Mouse (Mus musculus) ES-E14 (cell line): ENCODE results near the gene Cyp17a1. TPM values are rescaled to one million over a fixed set of nuclear protein-coding genes. Genes with fewer than 3 reads are reported as not detected.

Experiments used
- DNase-seq: peaks from one replicate; pipeline ENCODE4 v3.0.0-alpha.2; 2013; ENCODE audit warnings: low read depth, low spot score
- H3K27ac ChIP-seq: 2 replicates; pipeline ENCODE4 v1.5.1; 2012; ENCODE audit warnings: low read depth, mild to moderate bottlenecking, low read length, moderate library complexity, mixed read lengths; ENCODE audit not compliant: poor library complexity, insufficient read depth, severe bottlenecking
- H3K36me3 ChIP-seq: 2 replicates; pipeline ENCODE4 v1.6.1; 2012; ENCODE audit warnings: mild to moderate bottlenecking, low read length, moderate library complexity, mixed read lengths; ENCODE audit not compliant: control insufficient read depth, poor library complexity, insufficient read depth, severe bottlenecking
- H3K4me1 ChIP-seq, 2 experiments: fragments of 150-350 bp in 1 of 2; sonication (generic) in 1 of 2; 2 replicates each; pipeline ENCODE4 v1.6.1; 2012; ENCODE audit warnings: low read length in 2 of 2, mild to moderate bottlenecking in 1 of 2, mixed read lengths in 1 of 2; ENCODE audit not compliant: control insufficient read depth in 2 of 2, insufficient read depth in 2 of 2, poor library complexity in 1 of 2
- H3K4me3 ChIP-seq, 2 experiments: fragments of 150-350 bp in 1 of 2; sonication (generic) in 1 of 2; 2 replicates each; pipeline ENCODE4 v1.5.1; 2012; ENCODE audit warnings: low read length in 2 of 2, low read depth in 1 of 2, mild to moderate bottlenecking in 1 of 2, mixed read lengths in 1 of 2; ENCODE audit not compliant: insufficient read depth in 1 of 2, poor library complexity in 1 of 2, severe bottlenecking in 1 of 2
- H3K9ac ChIP-seq: 2 replicates; pipeline ENCODE4 v1.6.1; 2012; ENCODE audit warnings: low read depth, mild to moderate bottlenecking, low read length, mixed read lengths; ENCODE audit not compliant: poor library complexity, insufficient read depth, severe bottlenecking
- H3K9me3 ChIP-seq: fragments of 150-350 bp; sonication (generic); 2 replicates; pipeline ENCODE4 v1.6.1; 2012; ENCODE audit warnings: low read depth, mild to moderate bottlenecking, low read length; ENCODE audit not compliant: control insufficient read depth, insufficient read depth
- CHD2 ChIP-seq: IDR thresholded peaks from 2 replicates; pipeline ENCODE4 v1.6.1; 2014; ENCODE audit warnings: mild to moderate bottlenecking, low read depth, low read length, inconsistent platforms
- HCFC1 ChIP-seq: IDR thresholded peaks from 2 replicates; pipeline ENCODE4 v1.6.1; 2012; ENCODE audit warnings: low read length, inconsistent platforms, borderline replicate concordance; ENCODE audit not compliant: insufficient read depth
- MAFK ChIP-seq: IDR thresholded peaks from 2 replicates; pipeline ENCODE4 v1.6.1; 2014; ENCODE audit warnings: mild to moderate bottlenecking, low read depth, low read length, inconsistent platforms; ENCODE audit not compliant: insufficient read depth
- ZC3H11A ChIP-seq: IDR thresholded peaks from 2 replicates; pipeline ENCODE4 v1.6.1; 2012; ENCODE audit warnings: low read depth, mild to moderate bottlenecking, inconsistent platforms, low read length, borderline replicate concordance
- ZNF384 ChIP-seq: IDR thresholded peaks from 2 replicates; pipeline ENCODE4 v1.6.1; 2012; ENCODE audit warnings: low read depth, low read length, inconsistent platforms
- in situ Hi-C, 2 experiments: fragments of 600-800 bp; cut with MboI; formaldehyde crosslinking; loops; one replicate each; pipeline ENCODE4 v1.15.1; 2025; ENCODE audit warnings: low sequenced_read_pairs in 2 of 2, inconsistent platforms in 1 of 2; ENCODE audit not compliant: unreplicated experiment in 2 of 2
- total RNA-seq: library from RNA; depleted of rRNA; stranded (reverse); fragments of 300-350 nt; gene quantifications from 2 replicates; pipeline ENCODE4 v1.2.3, GENCODE M21; 2012

Gene Cyp17a1
- total RNA-seq, 1 experiment = not detected

DNA sequence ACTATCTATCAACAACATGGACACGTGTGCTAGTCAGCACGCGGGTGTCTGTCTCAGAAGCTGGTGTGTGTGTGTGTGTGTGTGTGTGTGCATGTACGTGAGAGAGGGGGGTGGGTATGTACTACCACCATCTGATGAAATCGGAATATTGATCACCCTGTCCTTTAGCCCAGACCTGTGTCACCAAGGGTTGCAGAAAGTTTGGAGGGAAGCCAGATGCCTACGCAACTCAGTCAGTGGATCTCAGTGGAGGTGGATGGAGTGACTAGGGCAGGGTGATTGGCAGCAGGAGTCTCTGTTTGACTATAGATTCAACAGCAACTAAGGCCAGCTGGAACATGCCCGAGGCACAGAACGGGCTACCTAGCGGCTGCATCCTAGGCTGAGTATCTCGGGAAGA lies 4.7 kb downstream of the Cyp17a1 start:
- no peaks in the 10 kb centered on the region for H3K9me3 ChIP-seq
- no peaks in the 10 kb centered on the region for H3K4me1 ChIP-seq
- TF ChIP-seq CHD2 (no peak), ZC3H11A (no peak), HCFC1 (no peak), ZNF384 (no peak), MAFK (no peak)
- no peak for DNase-seq
- no peak overlapping the region for H3K4me3 ChIP-seq
- no peak overlapping the region for H3K27ac ChIP-seq
- in situ Hi-C loops = loop anchor here (10.0 kb wide), 1 partner anchor 207 kb away; no protein-coding TSS in a partner anchor
- no peak overlapping the region for H3K9ac ChIP-seq
- no peaks in the 10 kb centered on the region for H3K36me3 ChIP-seq

GRCm38 (mm10) chr19:46667300-46667699 lies 5.7 kb downstream of the Cyp17a1 start:
- H3K4me3 ChIP-seq = no peak overlapping the region
- TF ChIP-seq ZC3H11A (no peak), MAFK (no peak), HCFC1 (no peak), ZNF384 (no peak), CHD2 (no peak)
- H3K27ac ChIP-seq = no peak overlapping the region
- no peaks in the 10 kb centered on the region for H3K9me3 ChIP-seq
- no peak for DNase-seq
- no peaks in the 10 kb centered on the region for H3K4me1 ChIP-seq
- H3K9ac ChIP-seq = no peak overlapping the region
- no peaks in the 10 kb centered on the region for H3K36me3 ChIP-seq
- in situ Hi-C loops = loop anchor here (10.0 kb wide), 1 partner anchor 208 kb away; no protein-coding TSS in a partner anchor

DNA sequence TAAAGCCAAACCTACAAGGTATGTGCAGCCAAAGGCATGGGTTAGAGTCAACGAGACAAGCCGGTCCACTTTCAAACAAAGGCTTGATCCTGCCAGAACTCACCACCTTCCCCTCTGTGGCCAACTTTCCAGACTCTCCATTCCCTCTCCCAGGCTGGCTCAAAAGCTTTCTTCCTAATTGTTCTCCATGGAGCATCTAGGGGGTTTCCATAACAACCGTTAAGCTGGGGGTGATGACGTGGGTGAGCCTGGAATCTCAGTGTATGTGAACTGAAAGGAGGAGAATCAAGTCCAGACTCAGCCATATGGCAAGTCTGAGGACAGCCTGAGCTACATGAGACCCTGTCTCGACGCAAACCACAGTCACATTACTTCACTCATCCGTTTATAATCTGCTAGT lies 7.5 kb downstream of the Cyp17a1 start:
- Histone ChIP-seq H3K36me3 (no peaks in the 10 kb centered on the region), H3K4me3 (no peak overlapping the region), H3K27ac (no peak overlapping the region), H3K4me1 (no peaks in the 10 kb centered on the region), H3K9ac (no peak overlapping the region), H3K9me3 (no peaks in the 10 kb centered on the region)
- in situ Hi-C loops = loop anchor here (10.0 kb wide), 1 partner anchor 209 kb away; no protein-coding TSS in a partner anchor
- DNase-seq = no peak
- no peak for TF ChIP-seq HCFC1
- no peak for TF ChIP-seq MAFK
- no peak for TF ChIP-seq CHD2
- TF ChIP-seq ZC3H11A = no peak
- no peak for TF ChIP-seq ZNF384

DNA sequence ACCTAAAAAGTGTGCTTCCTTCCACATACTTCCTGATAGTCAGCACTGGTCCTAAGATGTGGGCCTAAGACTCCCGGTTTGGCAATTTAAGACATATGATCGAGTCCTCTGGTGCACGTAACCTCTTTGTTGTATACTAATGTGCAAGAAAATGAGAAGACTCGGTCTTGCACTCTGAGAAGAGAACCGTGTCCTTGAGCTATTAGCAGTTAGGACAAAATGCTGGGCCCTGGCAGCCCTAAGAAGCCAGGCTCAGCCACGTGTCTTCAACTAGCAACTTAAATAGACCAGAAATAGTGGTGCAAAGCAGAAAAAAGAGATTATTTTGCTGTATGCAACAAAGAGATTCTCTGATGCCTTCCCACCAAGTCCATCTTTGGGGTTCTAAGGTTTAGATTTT lies 10.2 kb downstream of the Cyp17a1 start:
- TF ChIP-seq CHD2 = no peak
- TF ChIP-seq ZC3H11A = no peak
- no peak for TF ChIP-seq HCFC1
- TF ChIP-seq MAFK = no peak
- Histone ChIP-seq H3K4me1 (no peaks in the 10 kb centered on the region), H3K4me3 (no peak overlapping the region), H3K9ac (no peak overlapping the region), H3K36me3 (no peaks in the 10 kb centered on the region), H3K27ac (no peak overlapping the region), H3K9me3 (no peaks in the 10 kb centered on the region)
- DNase-seq = no peak
- in situ Hi-C loops = loop anchor here (10.0 kb wide), 1 partner anchor 212 kb away; no protein-coding TSS in a partner anchor

GRCm38 (mm10) chr19:46662214-46662613 lies 10.8 kb downstream of the Cyp17a1 start:
- H3K4me3 ChIP-seq = no peak overlapping the region
- TF ChIP-seq ZC3H11A = no peak
- no peak for TF ChIP-seq CHD2
- TF ChIP-seq ZNF384 = no peak
- TF ChIP-seq HCFC1 = no peak
- TF ChIP-seq MAFK = no peak
- no peak overlapping the region for H3K27ac ChIP-seq
- no peaks in the 10 kb centered on the region for H3K36me3 ChIP-seq
- no peak overlapping the region for H3K9ac ChIP-seq
- peaks cover 0 to 2% of the 10 kb centered on the region in 2 experiments; a peak in 1 of 4 replicates for H3K4me1 ChIP-seq
- in situ Hi-C loops = loop anchor here (10.0 kb wide), 1 partner anchor 213 kb away; no protein-coding TSS in a partner anchor
- no peak for DNase-seq
- H3K9me3 ChIP-seq = no peaks in the 10 kb centered on the region
